Mouse (Mus musculus) heart, postnatal 0 days (tissue): ENCODE data around the gene Psmg3. TPM values are rescaled to one million over a fixed set of nuclear protein-coding genes. Genes with fewer than 3 reads are reported as not detected.
A peak's percentile ranks its signal among the peaks of the same experiment; 100 is the strongest.

Experiments used
- ATAC-seq: fragments of 200-750 bp; cut with Nextera tagmentation; 2 replicates; pipeline ENCODE4 v1.8.0; 2017; ENCODE audit warnings: low read depth, moderate number of reproducible peaks, moderate library complexity; ENCODE audit not compliant: insufficient read depth
- DNase-seq: peaks from one replicate; pipeline ENCODE4 v3.0.0-alpha.2; 2016; ENCODE audit warnings: low spot score
- H3K27ac ChIP-seq: fragments of 300-500 bp; sonication (generic); 2 replicates; pipeline ENCODE4 v1.5.1; 2014; ENCODE audit warnings: low read depth, mild to moderate bottlenecking
- H3K27me3 ChIP-seq: fragments of 300-500 bp; sonication (generic); 2 replicates; pipeline ENCODE4 v1.6.1; 2014; ENCODE audit warnings: low read length, mixed read lengths; ENCODE audit not compliant: control insufficient read depth, insufficient read depth
- H3K36me3 ChIP-seq: fragments of 300-500 bp; sonication (generic); replicated peaks from 2 replicates; pipeline ENCODE4 v1.6.1; 2014; ENCODE audit warnings: low read length, mixed read lengths; ENCODE audit not compliant: control insufficient read depth, insufficient read depth
- H3K4me1 ChIP-seq: fragments of 300-500 bp; sonication (generic); 2 replicates; pipeline ENCODE4 v1.6.1; 2014; ENCODE audit warnings: antibody characterized with exemption; ENCODE audit not compliant: control insufficient read depth, insufficient read depth
- H3K4me2 ChIP-seq: fragments of 300-500 bp; sonication (generic); 2 replicates; pipeline ENCODE4 v1.6.1; 2014; ENCODE audit warnings: low read depth, mild to moderate bottlenecking, low read length, moderate library complexity
- H3K4me3 ChIP-seq: fragments of 300-500 bp; sonication (generic); 2 replicates; pipeline ENCODE4 v1.5.1; 2014; ENCODE audit warnings: low read depth, low read length
- H3K9ac ChIP-seq: fragments of 300-500 bp; sonication (generic); replicated peaks from 2 replicates; pipeline ENCODE4 v1.6.1; 2014; ENCODE audit warnings: low read depth, low read length, mixed read lengths
- H3K9me3 ChIP-seq: fragments of 300-500 bp; sonication (generic); replicated peaks from 2 replicates; pipeline ENCODE4 v1.6.1; 2016; ENCODE audit warnings: low read length; ENCODE audit not compliant: control insufficient read depth
- CTCF ChIP-seq: IDR thresholded peaks from 2 replicates; pipeline ENCODE4 v1.5.1; 2016; ENCODE audit warnings: antibody characterized with exemption, control low read depth, low read depth
- EP300 ChIP-seq: IDR thresholded peaks from 2 replicates; pipeline ENCODE4 v1.6.1; 2016; ENCODE audit warnings: antibody characterized with exemption, low read depth
- WGBS: fragments of 180-500 bp; shearing (Covaris S2); extraction: QIAGEN DNeasy Blood & Tissue Kit; methylation state at CpG from one replicate; pipeline ENCODE4 v1.1.7; 2014; 5-methylcytosine and 5-hydroxymethylcytosine counted together
- polyA plus RNA-seq: library from polyadenylated mRNA; unstranded; fragments of >200 nt; fragmentation: Nextera tagmentation; extraction: Ambion mirVana; gene quantifications from 2 replicates; pipeline ENCODE4 v1.2.1, GENCODE M21; 2015
- total RNA-seq: library from RNA; depleted of rRNA; stranded (reverse); fragments of >200 nt; gene quantifications from 2 replicates; pipeline ENCODE4 v1.2.3, GENCODE M21; 2014; ENCODE audit warnings: low replicate concordance; rRNA removed

Gene Psmg3
- total RNA-seq (20.1 and 43.2 TPM in 2 replicates), polyA plus RNA-seq (33.9 and 34.3 TPM in 2 replicates)

DNA sequence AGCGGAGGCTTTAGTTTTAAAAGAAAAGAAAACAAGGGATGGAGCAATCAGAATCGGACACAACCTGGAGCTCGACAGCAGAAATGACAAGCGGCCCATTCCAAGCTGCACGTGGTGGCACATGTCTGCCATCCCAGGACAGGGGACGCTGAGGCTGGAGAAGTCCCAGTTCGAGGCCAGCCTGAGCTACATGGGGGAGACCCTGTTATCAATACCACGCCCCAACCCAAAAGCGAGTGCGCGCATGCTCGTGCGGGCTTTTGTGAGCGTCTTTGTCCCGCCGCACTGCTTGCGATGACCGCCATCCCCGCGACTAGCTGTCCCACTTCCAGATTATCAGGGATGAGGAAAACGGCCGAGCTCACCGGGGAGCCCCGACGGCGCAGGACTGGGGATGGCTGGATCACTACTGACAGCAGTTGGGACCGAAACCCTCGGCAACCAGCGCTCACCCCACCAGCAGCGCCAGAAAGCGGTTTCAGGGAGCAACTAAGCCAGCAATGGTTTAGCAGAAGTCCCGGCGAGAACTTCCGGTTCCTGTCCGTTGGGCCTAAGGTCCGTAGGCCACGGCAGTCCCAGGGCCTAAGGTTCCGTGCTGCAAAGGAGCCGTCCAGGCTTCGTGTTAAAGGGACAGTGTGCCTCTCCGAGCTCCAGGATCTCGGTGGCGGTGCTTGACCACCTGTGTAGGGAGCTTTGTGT is at the start of gene Psmg3, which contains the start of gene Gm26938:
Gene Psmg3, minus strand, starts transcription at position 529 of the 699 bp plus-strand sequence.
Gene Gm26938, minus strand, starts transcription at position 51 of the 699 bp plus-strand sequence.
- WGBS = under 1% methylated on average over 43 of the region's 43 CpGs

DNA sequence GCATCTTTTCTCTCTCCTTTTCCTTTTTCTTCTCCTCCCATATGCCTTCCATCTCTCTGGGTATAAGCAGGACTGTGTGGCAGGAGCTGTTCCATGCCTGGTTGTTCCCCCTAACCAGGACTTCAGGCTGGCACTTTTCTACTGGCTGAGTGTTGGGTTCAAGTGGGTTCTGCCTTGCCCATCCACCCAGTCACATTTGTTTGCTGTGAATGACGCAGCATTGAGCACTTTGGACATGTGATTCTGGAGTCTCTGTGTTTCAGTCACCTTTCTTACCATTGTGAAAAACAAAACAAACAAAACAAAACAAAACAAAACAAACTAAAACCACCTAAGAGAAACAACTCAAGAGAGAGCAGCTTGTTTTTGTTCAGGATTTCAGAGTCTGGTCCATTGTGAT is 44.8 kb upstream of the Psmg3 start:
- no peaks in the 10 kb centered on the region for H3K36me3 ChIP-seq
- no peaks in the 10 kb centered on the region for H3K9me3 ChIP-seq
- H3K9ac ChIP-seq = no peak overlapping the region
- ATAC-seq (no peak), DNase-seq (no peak)
- no peak overlapping the region for H3K4me2 ChIP-seq
- WGBS = 83% methylated on average over 1 of the region's 1 CpGs
- no peaks in the 10 kb centered on the region for H3K4me1 ChIP-seq
- H3K27ac ChIP-seq = no peak overlapping the region
- H3K27me3 ChIP-seq = no peaks in the 10 kb centered on the region
- H3K4me3 ChIP-seq = no peak overlapping the region
- TF ChIP-seq CTCF (no peak), EP300 (no peak)

More for the DNA sequence above, at the start of gene Psmg3, which contains the start of gene Gm26938:
- DNase-seq (peak; percentile 57), ATAC-seq (peak; percentile 89)
- Histone ChIP-seq H3K36me3 (peaks cover 18% of the 10 kb centered on the region; the same call in 1 of the 2 replicates), H3K4me2 (peak within 1 kb of the TSS; percentile 87), H3K27ac (peak within 1 kb of the TSS; percentile 74), H3K27me3 (no peaks in the 10 kb centered on the region), H3K9ac (peak within 1 kb of the TSS; percentile 75), H3K4me1 (peaks cover 8% of the 10 kb centered on the region), H3K4me3 (peak within 1 kb of the TSS; percentile 97), H3K9me3 (no peaks in the 10 kb centered on the region)
- no peak for TF ChIP-seq EP300

DNA sequence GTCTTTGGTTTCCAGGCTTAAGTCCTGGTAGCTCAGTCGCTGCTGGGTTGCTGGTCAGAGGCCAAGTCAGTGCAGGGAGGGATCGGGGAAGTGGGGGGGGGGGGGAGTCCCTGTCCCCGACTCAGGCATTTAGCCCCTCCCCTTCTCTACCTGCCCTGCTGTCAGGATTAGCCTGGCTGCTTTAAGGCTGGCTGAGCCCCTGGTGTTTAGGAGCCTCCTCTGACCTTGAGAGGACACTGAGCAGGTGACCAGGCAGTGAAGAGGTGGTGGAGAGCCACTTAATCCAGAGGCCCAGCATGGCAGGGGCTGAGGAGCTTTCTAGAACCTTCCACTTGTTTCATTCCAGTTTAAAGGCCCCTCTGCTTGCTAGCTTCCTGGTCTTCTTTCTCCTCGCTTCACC is 44.2 kb upstream of the Psmg3 start:
- Histone ChIP-seq H3K27me3 (no peaks in the 10 kb centered on the region), H3K4me3 (no peak overlapping the region), H3K9ac (no peak overlapping the region), H3K27ac (no peak overlapping the region), H3K4me2 (no peak overlapping the region), H3K4me1 (no peaks in the 10 kb centered on the region), H3K9me3 (no peaks in the 10 kb centered on the region), H3K36me3 (no peaks in the 10 kb centered on the region)
- ATAC-seq (peak; percentile 39; the same call in 1 of the 2 replicates), DNase-seq (no peak)
- TF ChIP-seq CTCF = no peak
- no peak for TF ChIP-seq EP300
- WGBS = 16% methylated on average over 3 of the region's 4 CpGs

DNA sequence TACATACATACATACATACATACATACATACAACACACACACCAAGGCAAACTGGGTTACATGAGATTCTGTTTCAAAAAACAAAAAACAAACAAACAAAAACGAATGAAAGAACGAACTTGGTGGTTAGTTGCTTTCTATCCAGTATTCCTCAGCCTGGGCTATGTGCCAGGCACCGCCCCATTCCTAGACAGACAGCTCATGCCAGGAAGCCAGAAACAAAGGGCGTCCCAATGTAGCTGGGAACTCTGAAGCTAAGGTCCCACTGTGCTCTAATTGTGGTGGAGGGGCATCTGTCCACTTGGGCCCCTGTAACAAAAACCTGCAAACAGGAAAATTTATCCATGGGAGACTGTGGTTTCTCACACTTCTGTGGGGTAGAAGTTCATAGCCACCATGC is 36.1 kb upstream of the Psmg3 start:
- WGBS = 15% methylated on average over 4 of the region's 4 CpGs
- H3K4me1 ChIP-seq = peaks cover 6% of the 10 kb centered on the region
- no peaks in the 10 kb centered on the region for H3K36me3 ChIP-seq
- DNase-seq (peak; percentile 71), ATAC-seq (no peak)
- H3K27me3 ChIP-seq = no peaks in the 10 kb centered on the region
- no peak overlapping the region for H3K9ac ChIP-seq
- no peaks in the 10 kb centered on the region for H3K9me3 ChIP-seq
- no peak overlapping the region for H3K4me3 ChIP-seq
- H3K27ac ChIP-seq = no peak overlapping the region
- no peak overlapping the region for H3K4me2 ChIP-seq
- TF ChIP-seq EP300 (no peak), CTCF (no peak)

DNA sequence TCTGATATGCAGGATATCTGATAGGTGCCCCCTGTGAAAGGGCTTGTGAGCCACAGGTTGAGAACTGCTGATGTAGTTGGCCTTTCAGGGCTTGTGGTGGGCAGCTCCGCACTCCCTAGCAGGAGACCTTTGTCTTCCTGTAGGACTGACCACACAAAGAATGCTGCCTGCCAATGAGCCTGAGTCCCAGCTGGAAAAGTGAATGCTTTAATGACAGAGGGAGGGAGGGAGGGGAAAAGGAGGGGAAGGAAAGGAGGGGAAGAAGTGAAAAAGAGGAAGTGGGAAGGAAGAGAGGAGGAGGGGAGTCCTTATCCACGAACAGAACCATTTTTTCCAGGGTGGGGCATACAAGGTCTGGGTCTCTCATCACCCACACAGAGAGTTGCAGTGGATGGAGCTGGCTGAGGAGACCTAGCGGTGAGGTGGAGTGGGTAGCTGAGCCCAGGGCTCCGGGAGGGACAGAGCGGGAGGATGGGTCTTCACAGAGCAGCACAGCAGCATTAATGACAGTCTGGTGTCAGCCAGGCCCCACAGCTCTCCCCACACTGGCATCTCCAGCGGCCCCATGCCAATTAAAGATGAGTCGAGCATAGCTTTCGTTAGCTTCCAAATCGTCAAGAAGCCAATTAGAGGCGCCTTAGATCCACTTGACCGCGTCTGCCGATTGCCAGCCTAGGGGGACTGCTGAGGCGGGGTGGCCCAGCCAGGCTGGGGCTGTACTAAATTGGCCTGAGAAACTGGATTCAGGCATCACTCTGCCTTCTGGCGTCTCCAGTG is 33.8 kb upstream of the Psmg3 start:
- Histone ChIP-seq H3K27ac (no peak overlapping the region), H3K9ac (no peak overlapping the region), H3K4me1 (peaks cover 6% of the 10 kb centered on the region), H3K4me2 (no peak overlapping the region), H3K9me3 (no peaks in the 10 kb centered on the region), H3K36me3 (no peaks in the 10 kb centered on the region), H3K27me3 (no peaks in the 10 kb centered on the region), H3K4me3 (no peak overlapping the region)
- no peak for DNase-seq
- TF ChIP-seq EP300 = no peak
- TF ChIP-seq CTCF = no peak
- 45% methylated on average over 15 of the region's 15 CpGs for WGBS
- ATAC-seq = no peak; the same call in 1 of the 2 replicates
